Mouse (Mus musculus) gastrocnemius, adult 2 months (tissue): ENCODE data around the gene Paics. TPM values are rescaled to one million over a fixed set of nuclear protein-coding genes. Genes with fewer than 3 reads are reported as not detected.

Experiments used
- DNase-seq: peaks from one replicate; pipeline ENCODE4 v3.0.0; 2022
- H3K27ac ChIP-seq: fragments of 200-600 bp; 2 replicates; pipeline ENCODE4 v1.8.1; 2022; ENCODE audit warnings: mild to moderate bottlenecking
- H3K4me3 ChIP-seq: fragments of 200-600 bp; 2 replicates; pipeline ENCODE4 v1.8.1; 2022; ENCODE audit warnings: mild to moderate bottlenecking, moderate library complexity
- CTCF ChIP-seq: fragments of 200-600 bp; IDR thresholded peaks from 2 replicates; pipeline ENCODE4 v1.8.1; 2022; ENCODE audit warnings: antibody characterized with exemption, mild to moderate bottlenecking, moderate library complexity
- intact Hi-C: fragments of 180-260 bp; cut with DNase I; formaldehyde crosslinking; loops from one replicate; pipeline ENCODE4 v1.15.1; 2025
- total RNA-seq, 2 experiments: library from RNA; stranded (reverse); gene quantifications; 2 replicates each; pipeline ENCODE4 v1.2.3; 2021

The Paics gene
- total RNA-seq, 2 experiments from 2014 or later, result 129 to 139 TPM

GRCm38 (mm10) chr5:76928124-76928832 is 22.8 kb upstream of the Paics start:
- Histone ChIP-seq H3K4me3 (peak overlapping the region; percentile 69), H3K27ac (peak overlapping the region; percentile 88)
- peak; percentile 32 for DNase-seq
- intact Hi-C loops, result no loop called here
- TF ChIP-seq CTCF, result no peak

- H3K4me3 ChIP-seq, result peak overlapping the region; percentile 69
- DNase-seq, result peak; percentile 28
- intact Hi-C loops, result no loop called here
- no peak for TF ChIP-seq CTCF
- H3K27ac ChIP-seq, result peak overlapping the region; percentile 88
Observed at GRCm38 (mm10) chr5:76929180-76929877, 21.8 kb upstream of the Paics start.

- Histone ChIP-seq H3K27ac (no peak overlapping the region), H3K4me3 (no peak overlapping the region)
- no peak for TF ChIP-seq CTCF
- no peak for DNase-seq
- intact Hi-C loops, result no loop called here
Observed at GRCm38 (mm10) chr5:76939717-76940116, 11.4 kb upstream of the Paics start.

- intact Hi-C loops, result no loop called here
- no peak for TF ChIP-seq CTCF
Observed at GRCm38 (mm10) chr5:76941975-76942374, 9.1 kb upstream of the Paics start.

GRCm38 (mm10) chr5:76942505-76942904 is 8.6 kb upstream of the Paics start:
- no peak for TF ChIP-seq CTCF
- DNase-seq, result no peak
- intact Hi-C loops, result no loop called here
- Histone ChIP-seq H3K4me3 (no peak overlapping the region), H3K27ac (no peak overlapping the region)

More at GRCm38 (mm10) chr5:76941975-76942374, 9.1 kb upstream of the Paics start:
- H3K4me3 ChIP-seq, result no peak overlapping the region
- H3K27ac ChIP-seq, result no peak overlapping the region
- DNase-seq, result no peak

GRCm38 (mm10) chr5:76944965-76945677 is 6.0 kb upstream of the Paics start:
- no peak for DNase-seq
- no peak for TF ChIP-seq CTCF
- no peak overlapping the region for H3K4me3 ChIP-seq
- intact Hi-C loops, result no loop called here
- H3K27ac ChIP-seq, result peak overlapping the region; percentile 33; the same call in 1 of the 2 replicates

GRCm38 (mm10) chr5:76945678-76946033 is 5.5 kb upstream of the Paics start:
- TF ChIP-seq CTCF, result no peak
- intact Hi-C loops, result no loop called here
- Histone ChIP-seq H3K27ac (peak overlapping the region; percentile 16; the same call in 1 of the 2 replicates), H3K4me3 (no peak overlapping the region)
- DNase-seq, result no peak

GRCm38 (mm10) chr5:76947142-76947541 is 4.0 kb upstream of the Paics start:
- no peak overlapping the region for H3K4me3 ChIP-seq
- H3K27ac ChIP-seq, result peak overlapping the region; percentile 72
- intact Hi-C loops, result no loop called here
- DNase-seq, result peak; percentile 36
- no peak for TF ChIP-seq CTCF

GRCm38 (mm10) chr5:76947758-76948157 is 3.3 kb upstream of the Paics start:
- no peak for TF ChIP-seq CTCF
- H3K27ac ChIP-seq, result peak overlapping the region; percentile 72
- intact Hi-C loops, result no loop called here

GRCm38 (mm10) chr5:76950343-76951105 is 583 bp upstream of the Paics start:
- TF ChIP-seq CTCF, result no peak
- no peak for DNase-seq
- intact Hi-C loops, result loop anchor here (2.0 kb wide), 1 partner anchor 46 kb away; the partner anchor contains the start of gene Aasdh
- peak overlapping the region; percentile 91 for H3K4me3 ChIP-seq
- H3K27ac ChIP-seq, result peak overlapping the region; percentile 99

More at GRCm38 (mm10) chr5:76947758-76948157, 3.3 kb upstream of the Paics start:
- H3K4me3 ChIP-seq, result no peak overlapping the region; the same call in 1 of the 2 replicates
- no peak for DNase-seq

- intact Hi-C loops, result no loop called here
- Histone ChIP-seq H3K27ac (peak overlapping the region; percentile 99), H3K4me3 (peak overlapping the region; percentile 91)
- TF ChIP-seq CTCF, result no peak
- peak; percentile 18 for DNase-seq
Observed at GRCm38 (mm10) chr5:76952112-76953040, 1.3 kb downstream of the Paics start.
